Mouse (Mus musculus) frontal cortex, adult (tissue): ENCODE measurements at regions not wholly inside any gene's neighbourhood (a gene's known extent, or its start where the extent isn't known, plus 50 kb on each side); places are given as distances from the start of the nearest gene placed in this dataset.
A peak's percentile ranks its signal among the peaks of the same experiment; 100 is the strongest.
"Not testable (repeated sequence)": the region's sequence is repeated elsewhere in the genome, so short reads cannot be mapped to it uniquely, and the experiment has no call there.

Source experiments
- ATAC-seq: cut with Nextera tagmentation; 2 replicates; pipeline ENCODE4 v1.9.2; 2017; ENCODE audit warnings: mild to moderate bottlenecking, moderate library complexity, mixed read lengths; ENCODE audit not compliant: low TSS enrichment

DNA sequence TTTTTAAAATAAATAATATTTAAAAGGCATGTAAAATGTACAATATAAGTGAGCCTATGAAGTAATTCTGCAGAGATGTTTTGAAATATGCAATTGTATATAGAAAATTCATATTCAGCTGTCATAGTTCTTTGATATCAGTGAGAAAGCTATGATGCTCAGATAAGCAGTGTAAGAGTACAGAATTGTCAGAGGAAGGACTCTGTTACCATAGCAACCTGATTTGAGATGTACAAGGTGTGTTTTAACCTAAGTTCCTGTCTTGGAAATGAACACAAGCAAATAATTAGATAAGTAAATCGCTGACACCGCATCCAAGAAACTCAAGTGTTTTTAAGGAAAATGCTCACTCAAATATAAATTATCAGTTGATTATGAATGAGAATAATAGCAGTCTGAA is 271.8 kb downstream of the Gabrg2 start:
- ATAC-seq = no peak

- no peak for ATAC-seq
These were observed 284.0 kb downstream of the Gabrg2 start for GRCm38 (mm10) chr11:41716616-41717015.

DNA sequence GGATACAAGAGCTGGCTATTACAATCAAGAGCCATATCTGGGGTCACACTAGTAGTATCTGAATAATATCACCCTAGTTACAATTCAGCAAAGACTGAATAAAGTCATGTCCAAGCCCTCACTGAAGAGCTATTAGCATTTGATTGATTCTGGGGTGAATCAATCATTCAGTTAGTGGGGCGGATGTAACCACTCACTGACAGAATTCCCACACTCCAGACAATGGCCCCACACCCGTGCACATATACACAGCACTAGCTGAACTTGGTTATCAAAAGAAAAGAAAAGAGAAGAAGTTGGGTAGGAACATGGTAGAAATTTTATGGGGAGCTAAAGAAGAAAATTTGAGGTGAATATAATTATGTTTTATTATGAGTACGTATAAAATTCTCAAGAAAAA is 310.0 kb downstream of the Gabrg2 start:
- no peak for ATAC-seq

DNA sequence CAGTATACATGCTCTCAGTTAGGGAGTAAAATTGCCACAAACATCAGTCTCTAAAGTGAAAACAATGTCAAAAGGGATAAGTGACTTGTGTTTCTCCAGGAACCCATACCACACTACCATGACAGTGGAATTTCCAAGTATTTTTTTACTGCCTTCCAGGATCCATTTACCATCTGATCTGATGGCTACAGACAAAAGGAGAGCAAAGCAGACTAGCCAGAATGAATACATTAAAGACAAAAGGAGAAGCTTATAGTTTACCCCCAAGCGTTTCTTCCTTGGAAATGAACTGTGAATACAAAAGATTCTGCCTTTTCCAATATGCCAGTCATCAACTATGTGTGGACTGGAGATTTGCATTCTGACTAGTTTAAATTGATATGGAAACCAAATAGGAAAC is 317.7 kb downstream of the Gabrg2 start:
- ATAC-seq = no peak

GRCm38 (mm10) chr11:41652566-41652965 is 348.1 kb downstream of the Gabrg2 start:
- peak; percentile 97 for ATAC-seq

GRCm38 (mm10) chr11:41645502-41645891 is 355.2 kb downstream of the Gabrg2 start:
- ATAC-seq = no peak

DNA sequence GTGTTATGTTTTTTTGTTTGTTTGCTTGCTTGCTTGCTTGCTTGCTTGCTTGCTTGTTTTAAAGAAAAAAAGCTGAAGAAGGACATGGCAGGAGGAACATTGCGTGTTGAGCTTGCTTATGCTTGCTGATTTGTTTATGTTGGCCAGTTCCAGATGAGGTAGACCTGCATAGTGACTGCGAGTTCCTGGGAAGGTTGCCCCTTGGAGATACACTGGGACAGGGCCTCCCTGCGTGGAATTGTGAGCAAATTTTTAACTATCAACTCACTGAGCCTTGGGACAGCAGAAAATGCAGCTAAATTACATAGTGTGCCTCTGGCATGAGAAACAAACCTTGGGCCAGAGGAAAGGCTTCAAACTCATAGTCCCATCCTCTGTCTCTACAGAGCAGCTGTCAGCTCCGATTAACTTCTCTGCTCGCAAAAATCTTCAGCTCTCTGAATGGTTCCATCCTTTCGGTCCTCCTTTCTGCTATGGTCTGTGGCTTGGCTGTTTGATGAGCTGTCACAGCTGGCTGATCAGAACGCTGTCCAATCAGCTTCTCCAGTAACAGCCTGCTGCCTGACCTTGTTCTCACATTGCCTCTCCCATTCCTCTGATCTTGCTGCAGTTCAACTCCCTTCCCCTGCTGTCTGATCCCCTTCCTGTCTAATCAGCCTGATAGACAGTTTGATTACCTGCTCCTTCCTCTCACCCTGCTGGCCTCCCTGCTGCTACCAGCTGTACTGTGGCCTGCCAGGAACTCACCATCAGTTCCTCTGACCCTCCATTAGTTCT is 355.7 kb downstream of the Gabrg2 start:
- ATAC-seq = no peak

DNA sequence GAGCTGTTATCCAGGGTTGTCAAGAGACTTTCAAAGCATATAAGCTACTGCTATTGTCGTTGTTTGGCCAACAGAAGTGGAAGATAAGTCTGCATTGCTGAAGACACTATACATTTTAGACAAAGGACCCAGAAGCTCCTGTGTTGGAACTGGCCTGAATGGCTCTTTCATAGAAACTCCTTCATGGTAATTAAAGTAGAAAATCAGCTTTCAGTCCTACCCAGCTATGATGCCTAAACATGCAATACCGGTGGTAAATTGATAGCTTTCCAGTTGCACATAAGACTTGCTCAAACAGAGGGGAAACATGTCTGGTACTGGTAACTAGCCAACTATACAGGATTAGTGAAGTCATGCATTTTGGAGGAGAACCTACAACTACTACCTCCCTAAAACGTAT is 356.6 kb downstream of the Gabrg2 start:
- no peak for ATAC-seq

DNA sequence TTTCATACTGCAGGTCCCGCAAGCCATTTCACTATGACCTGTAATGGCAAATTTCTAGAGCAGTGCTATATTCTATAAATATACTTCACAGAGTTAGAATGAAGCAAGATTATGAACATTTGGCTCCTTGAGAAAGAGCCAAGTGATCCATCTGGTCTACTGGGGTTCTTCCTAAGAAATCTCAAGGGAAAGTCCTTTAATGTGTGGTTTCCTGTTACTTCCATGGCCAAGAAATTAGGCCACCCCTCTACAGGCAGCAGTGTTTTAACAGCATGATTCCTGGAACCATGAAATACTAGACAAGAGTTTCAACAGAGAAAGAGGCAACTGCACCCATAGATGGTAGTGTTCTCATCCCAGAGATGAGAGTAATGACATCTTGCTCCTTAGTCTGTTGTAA is 401.7 kb downstream of the Gabrg2 start:
- ATAC-seq = peak; percentile 96

DNA sequence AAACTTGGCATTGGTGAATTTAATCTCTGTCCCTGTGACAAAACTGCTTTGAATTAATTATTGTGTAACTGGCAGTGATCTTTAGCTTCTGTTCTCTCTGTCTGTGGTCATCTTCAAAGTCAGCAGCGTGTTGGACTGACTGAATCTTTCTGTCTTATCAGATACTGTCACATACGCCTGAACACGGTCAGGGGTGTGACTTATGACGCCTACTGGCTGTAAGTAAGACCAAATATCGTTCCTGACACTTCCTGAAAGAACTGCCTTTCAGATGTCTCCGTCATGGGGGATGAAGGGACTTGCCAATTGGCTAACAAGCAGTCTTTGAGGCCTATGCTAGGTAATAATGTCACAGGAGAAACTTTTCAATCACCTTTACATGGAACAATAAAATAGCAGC is 402.2 kb downstream of the Gabrg2 start:
- no peak for ATAC-seq

DNA sequence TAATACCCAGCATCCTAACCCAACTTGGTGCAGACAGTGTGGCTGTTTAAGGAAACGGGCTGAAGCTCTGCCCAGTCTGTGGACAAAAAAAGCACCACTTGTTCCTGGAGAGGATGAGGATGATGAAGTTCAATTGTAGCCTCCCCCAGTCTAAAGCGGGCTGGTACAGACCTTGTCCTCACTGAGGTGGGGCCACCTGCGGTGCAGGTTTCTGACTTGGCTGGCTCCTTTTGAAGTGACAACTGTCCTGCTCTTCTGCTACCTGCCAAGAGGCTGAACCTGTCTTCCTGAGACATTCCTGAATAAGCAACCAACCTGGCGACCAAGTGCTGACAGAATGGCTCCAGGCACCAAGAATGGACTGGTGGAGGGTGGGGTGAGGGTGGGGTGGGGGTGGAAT is 409.2 kb downstream of the Gabrg2 start:
- not testable (repeated sequence) for ATAC-seq
